Mouse (Mus musculus): ENCODE results near the gene Rreb1. TPM values are rescaled to one million over a fixed set of nuclear protein-coding genes. Genes with fewer than 3 reads are reported as not detected.
A peak's percentile ranks its signal among the peaks of the same experiment; 100 is the strongest.

The Rreb1 gene
- total and polyA plus RNA-seq, 3 experiments: 8.1 to 34.0 TPM; not detected in 1

DNA sequence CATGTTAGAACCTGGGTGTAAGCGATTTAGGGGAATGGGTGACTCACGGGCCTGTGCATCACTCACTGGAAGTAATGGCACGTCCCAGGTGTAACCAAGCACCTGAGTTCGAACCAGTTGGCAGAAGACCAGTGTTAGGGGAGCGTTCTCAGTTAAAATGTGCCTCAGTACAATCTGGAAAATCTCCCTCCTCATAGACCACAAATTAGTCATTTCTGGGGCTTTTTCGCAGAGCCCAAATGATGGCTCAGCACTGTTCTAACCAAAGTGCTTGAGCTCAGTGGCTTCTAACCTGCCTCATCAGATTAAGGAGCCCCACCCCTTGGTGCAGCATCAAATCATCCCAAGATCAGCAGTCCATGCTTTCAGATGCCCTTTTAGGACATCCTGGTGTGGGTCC is 5.5 kb downstream of the Rreb1 start:
- Histone ChIP-seq H3K79me2 (ENCODE audit: control insufficient read depth, insufficient read depth, low read length, poor library complexity) (peaks cover 3% of the 10 kb centered on the region), H3K4me3 (ENCODE audit: control insufficient read depth in 1 of 2, insufficient read depth in 1 of 2, low read depth in 2 of 2, low read length in 2 of 2) (no peak overlapping the region), H3K27me3 (ENCODE audit: control insufficient read depth in 1 of 2, insufficient read depth in 2 of 2, low read length in 2 of 2) (no peaks in the 10 kb centered on the region), H3K9me3 (replicated peaks; ENCODE audit: insufficient read depth, low read length) (no peaks in the 10 kb centered on the region), H3K36me3 (ENCODE audit: control insufficient read depth in 1 of 2, insufficient read depth in 2 of 2, low read length in 2 of 2) (peaks cover 0 to 21% of the 10 kb centered on the region in 2 experiments; a peak in 3 of 4 replicates), H3K27ac (ENCODE audit: control insufficient read depth, low read depth, low read length) (no peak overlapping the region), H3K9ac (ENCODE audit: control insufficient read depth, low read depth, low read length, poor library complexity, severe bottlenecking) (no peak overlapping the region), H3K4me1 (ENCODE audit: control insufficient read depth in 1 of 2, insufficient read depth in 2 of 2, low read length in 2 of 2) (peaks cover 0 to 20% of the 10 kb centered on the region in 2 experiments; a peak in 2 of 4 replicates)
- TF ChIP-seq ELF1 (IDR thresholded peaks at IDR 0.05; ENCODE audit: low read depth, low read length) (no peak), BHLHE40 (IDR thresholded peaks at IDR 0.05; ENCODE audit: borderline replicate concordance, low read depth, low read length) (no peak), UBTF (IDR thresholded peaks at IDR 0.05; ENCODE audit: borderline replicate concordance, insufficient read depth, low read depth, low read length) (no peak), USF1 (IDR thresholded peaks at IDR 0.05; ENCODE audit: low read depth, low read length) (no peak), MXI1 (IDR thresholded peaks at IDR 0.05; ENCODE audit: low read depth, low read length) (no peak), CHD1 (IDR thresholded peaks at IDR 0.05; ENCODE audit: low read depth, low read length) (no peak), MAFK (IDR thresholded peaks at IDR 0.05; ENCODE audit: borderline replicate concordance, low read depth, low read length) (no peak), EP300 (IDR thresholded peaks at IDR 0.05; ENCODE audit: low read depth in 1 of 2, low read length in 2 of 2) (no peak), MEF2A (IDR thresholded peaks at IDR 0.05; ENCODE audit: extremely low read depth, insufficient replicate concordance, low read depth, low read length, poor library complexity, severe bottlenecking) (no peak), GABPA (IDR thresholded peaks at IDR 0.05; ENCODE audit: low read depth, low read length) (no peak), NRF1 (IDR thresholded peaks at IDR 0.05; ENCODE audit: insufficient read depth, low read depth, low read length, poor library complexity, severe bottlenecking) (no peak), E2F4 (IDR thresholded peaks at IDR 0.05; ENCODE audit: borderline replicate concordance, low read depth, low read length) (no peak), ZNF384 (IDR thresholded peaks at IDR 0.05; ENCODE audit: low read depth, low read length) (no peak), ETS1 (IDR thresholded peaks at IDR 0.05; ENCODE audit: low read depth, low read length) (no peak)
- no peak for DNase-seq (ENCODE audit: low read depth, low spot score)

DNA sequence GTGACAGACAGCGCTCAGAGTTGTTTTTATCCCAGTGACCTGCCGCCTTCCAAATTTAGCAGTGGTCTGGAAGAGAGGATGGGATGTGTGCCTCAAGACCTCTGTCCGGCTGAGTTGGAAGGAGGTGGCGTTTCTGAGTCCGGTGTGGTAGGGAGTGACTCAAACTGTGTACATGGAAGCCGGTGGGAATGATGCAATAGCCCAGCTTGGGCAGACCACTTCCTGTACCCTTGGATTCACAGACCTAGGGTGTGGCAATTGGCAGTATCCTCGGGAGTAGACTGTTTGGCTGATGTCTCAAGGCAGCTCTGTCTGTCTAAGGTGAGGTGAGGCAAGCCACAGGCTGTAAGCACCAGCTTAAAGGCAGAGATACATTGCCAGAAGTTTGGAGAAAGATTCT is 6.0 kb downstream of the Rreb1 start:
- peaks cover 0 to 21% of the 10 kb centered on the region in 2 experiments; a peak in 3 of 4 replicates for H3K36me3 ChIP-seq (ENCODE audit: control insufficient read depth in 1 of 2, insufficient read depth in 2 of 2, low read length in 2 of 2)
- no peaks in the 10 kb centered on the region for H3K9me3 ChIP-seq (replicated peaks; ENCODE audit: insufficient read depth, low read length)
- peaks cover 0 to 20% of the 10 kb centered on the region in 2 experiments; a peak in 2 of 4 replicates for H3K4me1 ChIP-seq (ENCODE audit: control insufficient read depth in 1 of 2, insufficient read depth in 2 of 2, low read length in 2 of 2)
- no peak overlapping the region for H3K9ac ChIP-seq (ENCODE audit: control insufficient read depth, low read depth, low read length, poor library complexity, severe bottlenecking)
- no peak overlapping the region for H3K4me3 ChIP-seq (ENCODE audit: control insufficient read depth in 1 of 2, insufficient read depth in 1 of 2, low read depth in 2 of 2, low read length in 2 of 2)
- H3K27me3 ChIP-seq (ENCODE audit: control insufficient read depth in 1 of 2, insufficient read depth in 2 of 2, low read length in 2 of 2): no peaks in the 10 kb centered on the region
- no peak for TF ChIP-seq SMC3 (IDR thresholded peaks at IDR 0.05; ENCODE audit: low read depth, low read length)
- TF ChIP-seq ZC3H11A (IDR thresholded peaks at IDR 0.05; ENCODE audit: low read depth, low read length): no peak
- no peak for TF ChIP-seq KAT2A (conservative IDR thresholded peaks at IDR 0.05; ENCODE audit: low read depth, low read length)
- TF ChIP-seq USF2 (IDR thresholded peaks at IDR 0.05; ENCODE audit: borderline replicate concordance in 1 of 2, insufficient read depth in 1 of 2, low read depth in 1 of 2, low read length in 2 of 2): no peak
- peaks cover 2% of the 10 kb centered on the region; the same call in 1 of the 2 replicates for H3K79me2 ChIP-seq (ENCODE audit: control insufficient read depth, insufficient read depth, low read length, poor library complexity)
- no peak overlapping the region for H3K27ac ChIP-seq (ENCODE audit: control insufficient read depth, low read depth, low read length)
- DNase-seq (ENCODE audit: low read depth, low spot score): peak; percentile 28
